Mouse (Mus musculus) erythroblast, embryonic 14.5 days (primary cell): ENCODE measurements at regions not wholly inside any gene's neighbourhood (a gene's known extent, or its start where the extent isn't known, plus 50 kb on each side); places are given as distances from the start of the nearest gene placed in this dataset.

Experiments used
- H3K27me3 ChIP-seq: 2 replicates; pipeline ENCODE4 v1.6.1; 2012; ENCODE audit warnings: inconsistent platforms; ENCODE audit not compliant: control insufficient read depth
- H3K36me3 ChIP-seq: 2 replicates; pipeline ENCODE4 v1.6.1; 2012; ENCODE audit warnings: mild to moderate bottlenecking, inconsistent platforms; ENCODE audit not compliant: control insufficient read depth
- H3K4me1 ChIP-seq: 2 replicates; pipeline ENCODE4 v1.6.1; 2012; ENCODE audit warnings: inconsistent platforms; ENCODE audit not compliant: control insufficient read depth
- H3K4me3 ChIP-seq: replicated peaks from 2 replicates; pipeline ENCODE3; 2012; ENCODE audit warnings: moderate library complexity, mild to moderate bottlenecking, inconsistent platforms
- H3K9me3 ChIP-seq: 2 replicates; pipeline ENCODE4 v1.6.1; 2012; ENCODE audit warnings: low read length, inconsistent platforms, mixed read lengths; ENCODE audit not compliant: control insufficient read depth
- GATA1 ChIP-seq: IDR thresholded peaks from 2 replicates; pipeline ENCODE4 v1.6.1; 2012; ENCODE audit warnings: low read length, inconsistent platforms, mixed read lengths
- TAL1 ChIP-seq: IDR thresholded peaks from 3 replicates; pipeline ENCODE4 v1.6.1; 2012; ENCODE audit warnings: low read length, inconsistent platforms, mixed read lengths

- H3K4me1 ChIP-seq: peaks cover 26% of the 10 kb centered on the region
- H3K36me3 ChIP-seq: no peaks in the 10 kb centered on the region
- H3K9me3 ChIP-seq: no peaks in the 10 kb centered on the region
- H3K4me3 ChIP-seq: peak overlapping the region; percentile 53
- H3K27me3 ChIP-seq: peaks cover 15% of the 10 kb centered on the region
- no peak for TF ChIP-seq TAL1
- TF ChIP-seq GATA1: no peak
These were observed 145.4 kb upstream of the Ccdc54 start for GRCm38 (mm10) chr16:50736151-50737047.

- no peaks in the 10 kb centered on the region for H3K36me3 ChIP-seq
- TF ChIP-seq GATA1 (no peak), TAL1 (no peak)
- no peak overlapping the region for H3K4me3 ChIP-seq
- H3K9me3 ChIP-seq: no peaks in the 10 kb centered on the region
- peaks cover 26% of the 10 kb centered on the region for H3K4me1 ChIP-seq
- H3K27me3 ChIP-seq: peaks cover 24% of the 10 kb centered on the region
These were observed 142.4 kb upstream of the Ccdc54 start for GRCm38 (mm10) chr16:50733359-50733758.

- peaks cover 24% of the 10 kb centered on the region for H3K4me1 ChIP-seq
- H3K27me3 ChIP-seq: peaks cover 24% of the 10 kb centered on the region
- TF ChIP-seq TAL1: no peak
- no peak for TF ChIP-seq GATA1
These were observed 141.4 kb upstream of the Ccdc54 start for GRCm38 (mm10) chr16:50732082-50733006.

GRCm38 (mm10) chr16:50729341-50729740 is 138.4 kb upstream of the Ccdc54 start:
- TF ChIP-seq GATA1 (no peak), TAL1 (no peak)
- Histone ChIP-seq H3K4me3 (no peak overlapping the region), H3K9me3 (no peaks in the 10 kb centered on the region), H3K4me1 (peaks cover 13% of the 10 kb centered on the region), H3K36me3 (no peaks in the 10 kb centered on the region), H3K27me3 (peaks cover 24% of the 10 kb centered on the region)

More at GRCm38 (mm10) chr16:50732082-50733006, 141.4 kb upstream of the Ccdc54 start:
- Histone ChIP-seq H3K4me3 (peak overlapping the region; percentile 66), H3K9me3 (no peaks in the 10 kb centered on the region), H3K36me3 (no peaks in the 10 kb centered on the region)

- no peak for TF ChIP-seq TAL1
- no peak for TF ChIP-seq GATA1
- Histone ChIP-seq H3K4me1 (no peaks in the 10 kb centered on the region), H3K36me3 (no peaks in the 10 kb centered on the region), H3K4me3 (no peak overlapping the region), H3K27me3 (no peaks in the 10 kb centered on the region), H3K9me3 (no peaks in the 10 kb centered on the region)
These were observed 132.2 kb upstream of the Ccdc54 start for GRCm38 (mm10) chr16:50723144-50723543.

DNA sequence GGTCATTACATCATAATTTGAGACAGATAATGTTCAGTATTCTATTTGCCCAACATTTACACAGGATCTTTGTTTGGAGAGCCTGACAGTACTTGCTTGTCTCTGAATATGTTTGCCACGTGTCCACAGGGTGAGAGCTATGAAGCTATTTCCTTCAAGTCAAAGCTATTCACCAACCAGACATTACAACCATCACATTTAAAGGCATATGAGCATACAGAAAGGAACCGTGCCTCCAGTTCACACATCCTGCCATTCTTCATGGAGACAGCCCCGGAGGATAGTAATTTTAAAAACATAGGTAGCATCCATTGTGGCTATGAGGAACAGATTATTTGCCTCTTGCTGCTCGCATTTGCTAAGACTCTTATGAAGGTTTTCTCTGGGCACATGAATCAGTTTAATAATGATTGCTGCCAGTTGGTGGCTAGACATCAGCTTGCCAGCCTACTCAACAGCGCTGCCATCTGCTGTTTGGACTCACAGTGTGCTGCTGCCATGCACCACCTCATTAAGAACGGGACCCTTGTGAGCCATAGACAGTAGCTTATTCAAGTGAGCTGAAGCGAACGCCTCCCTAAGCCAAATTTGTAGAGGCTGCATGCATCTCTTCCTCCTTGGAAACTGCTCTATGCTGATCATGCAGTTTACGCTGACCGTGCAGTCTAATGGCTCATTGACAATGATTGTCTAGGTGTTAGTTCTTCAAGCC is 126.5 kb upstream of the Ccdc54 start:
- H3K4me1 ChIP-seq: no peaks in the 10 kb centered on the region
- H3K36me3 ChIP-seq: no peaks in the 10 kb centered on the region

GRCm38 (mm10) chr16:50709727-50710126 is 118.8 kb upstream of the Ccdc54 start:
- Histone ChIP-seq H3K27me3 (no peaks in the 10 kb centered on the region), H3K9me3 (no peaks in the 10 kb centered on the region), H3K36me3 (no peaks in the 10 kb centered on the region), H3K4me1 (no peaks in the 10 kb centered on the region), H3K4me3 (no peak overlapping the region)
- TF ChIP-seq GATA1 (no peak), TAL1 (no peak)

More for the DNA sequence above, 126.5 kb upstream of the Ccdc54 start:
- Histone ChIP-seq H3K27me3 (no peaks in the 10 kb centered on the region), H3K9me3 (no peaks in the 10 kb centered on the region), H3K4me3 (no peak overlapping the region)
- TF ChIP-seq TAL1 (no peak), GATA1 (no peak)

GRCm38 (mm10) chr16:50707906-50708305 is 117.0 kb upstream of the Ccdc54 start:
- no peaks in the 10 kb centered on the region for H3K9me3 ChIP-seq
- no peaks in the 10 kb centered on the region for H3K4me1 ChIP-seq
- H3K4me3 ChIP-seq: no peak overlapping the region
- no peaks in the 10 kb centered on the region for H3K27me3 ChIP-seq
- TF ChIP-seq GATA1: no peak
- no peak for TF ChIP-seq TAL1
- no peaks in the 10 kb centered on the region for H3K36me3 ChIP-seq

DNA sequence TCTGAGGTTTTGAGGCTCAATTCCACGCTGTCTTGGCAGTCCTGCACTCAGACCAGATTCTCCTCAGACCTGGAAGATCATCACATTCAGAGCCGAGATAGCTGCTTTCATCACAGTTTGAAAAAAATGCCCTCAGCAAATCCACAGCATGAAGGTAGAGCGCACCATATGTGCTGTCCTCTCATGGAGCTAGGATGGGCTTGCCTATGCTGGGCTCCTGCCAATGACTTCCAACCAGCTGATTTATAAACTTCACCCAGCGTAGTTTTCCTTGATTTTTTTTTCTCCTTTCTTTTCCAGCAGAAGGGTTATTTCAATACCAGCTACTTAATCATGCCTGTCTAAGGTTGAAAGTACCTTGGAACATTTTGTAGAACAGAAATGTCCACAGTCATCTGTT is 115.0 kb upstream of the Ccdc54 start:
- Histone ChIP-seq H3K27me3 (no peaks in the 10 kb centered on the region), H3K36me3 (no peaks in the 10 kb centered on the region), H3K9me3 (no peaks in the 10 kb centered on the region), H3K4me3 (no peak overlapping the region), H3K4me1 (no peaks in the 10 kb centered on the region)
- TF ChIP-seq GATA1: no peak
- TF ChIP-seq TAL1: no peak
